ENCODE assay signal across 11 mouse cellular contexts in genomic region chrX:159775042-159775441, GRCm38 (mm10).
"Had no signal": no experiment of that assay in that cellular context is flagged by ENCODE, and none has a peak within 500 bp of the region (broad histone marks: within the 10 kb centered on the region; RNA-seq: fewer than 3 reads in every experiment).

No protein-coding gene starts in this region.

- H3K4me2 ChIP-seq: kidney, embryonic 15.5 days; limb, embryonic 13.5 days; neural tube, embryonic 15.5 days had no signal

- H3K4me3 ChIP-seq: kidney, embryonic 15.5 days; limb, embryonic 13.5 days; neural tube, embryonic 15.5 days had no signal

- H3K27ac ChIP-seq: kidney, embryonic 15.5 days; limb, embryonic 13.5 days; liver, embryonic 14.5 days; neural tube, embryonic 15.5 days had no signal

- DNase-seq: kidney, adult 2 months; kidney, postnatal 14 days; left cerebral cortex, postnatal 4 days; lung, adult 18-20 months; right cerebral cortex, adult 18-20 months; right cerebral cortex, postnatal 25 days; thymus, postnatal 4 days had no signal

- H3K9me3 ChIP-seq: kidney, embryonic 15.5 days; limb, embryonic 13.5 days; neural tube, embryonic 15.5 days had no signal

- H3K9ac ChIP-seq: kidney, embryonic 15.5 days; limb, embryonic 13.5 days; liver, embryonic 14.5 days; neural tube, embryonic 15.5 days had no signal

- H3K4me1 ChIP-seq: kidney, embryonic 15.5 days; limb, embryonic 13.5 days; neural tube, embryonic 15.5 days had no signal

- H3K36me3 ChIP-seq: kidney, embryonic 15.5 days; limb, embryonic 13.5 days; neural tube, embryonic 15.5 days had no signal
